Mouse (Mus musculus): ENCODE measurements at regions not wholly inside any gene's neighbourhood (a gene's known extent, or its start where the extent isn't known, plus 50 kb on each side); places are given as distances from the start of the nearest gene placed in this dataset.

DNA sequence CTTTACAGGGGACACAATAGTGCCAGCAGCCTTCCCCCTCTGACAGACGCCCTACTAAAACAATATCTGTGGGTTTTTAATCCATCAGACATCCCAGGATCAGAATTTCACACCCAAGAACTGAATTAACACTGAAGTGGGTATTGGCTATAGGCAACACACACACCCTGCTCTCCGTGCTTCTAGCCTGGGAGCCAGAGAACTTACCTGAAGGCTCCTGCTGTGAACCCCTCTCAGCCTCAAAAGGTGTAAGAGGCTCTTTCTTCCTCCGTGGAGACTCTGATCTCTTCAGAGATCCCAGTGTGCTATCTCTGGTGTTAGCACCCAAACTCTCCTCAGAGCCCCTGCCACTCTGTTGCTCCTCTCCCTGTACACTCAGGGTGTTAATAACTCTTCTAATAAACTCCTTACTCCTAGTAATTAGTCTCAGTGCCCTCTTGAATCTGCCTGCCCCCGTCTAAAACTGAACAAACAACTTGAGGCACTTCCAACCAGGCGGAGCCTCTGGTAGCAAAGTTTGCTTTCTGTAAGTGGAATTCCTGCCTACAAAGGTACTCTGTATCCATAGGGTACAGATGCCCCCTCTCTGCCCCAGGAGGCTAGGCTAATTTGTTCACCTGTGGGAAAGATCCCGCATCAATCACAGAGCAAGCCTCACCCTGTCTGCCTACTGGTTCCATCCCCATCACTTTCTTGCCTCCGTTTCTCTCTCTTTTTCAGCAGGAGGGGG is 452.9 kb upstream of the Fam19a5 start:
- no peak for DNase-seq (ENCODE audit: low read depth, low spot score)

DNA sequence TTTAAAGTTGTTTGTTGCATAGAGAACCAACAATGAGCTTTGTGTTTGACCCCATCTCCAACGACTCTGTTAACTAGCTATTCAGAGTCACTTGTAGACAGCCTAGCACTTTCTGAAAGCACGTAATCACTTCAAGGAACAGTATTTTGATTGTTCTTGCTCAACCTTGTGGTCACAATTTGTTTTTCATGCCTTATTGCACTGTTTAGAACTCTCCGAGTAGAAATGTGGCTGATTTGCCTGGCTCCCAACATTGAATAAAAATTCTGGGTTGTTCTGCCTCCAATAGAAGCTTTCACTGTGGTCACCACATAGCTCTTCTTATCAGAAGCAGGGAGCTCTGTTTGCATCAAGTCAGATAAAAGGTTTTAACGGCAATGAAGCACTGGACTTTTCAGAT is 446.9 kb upstream of the Fam19a5 start:
- no peak for DNase-seq (ENCODE audit: low read depth, low spot score)

DNA sequence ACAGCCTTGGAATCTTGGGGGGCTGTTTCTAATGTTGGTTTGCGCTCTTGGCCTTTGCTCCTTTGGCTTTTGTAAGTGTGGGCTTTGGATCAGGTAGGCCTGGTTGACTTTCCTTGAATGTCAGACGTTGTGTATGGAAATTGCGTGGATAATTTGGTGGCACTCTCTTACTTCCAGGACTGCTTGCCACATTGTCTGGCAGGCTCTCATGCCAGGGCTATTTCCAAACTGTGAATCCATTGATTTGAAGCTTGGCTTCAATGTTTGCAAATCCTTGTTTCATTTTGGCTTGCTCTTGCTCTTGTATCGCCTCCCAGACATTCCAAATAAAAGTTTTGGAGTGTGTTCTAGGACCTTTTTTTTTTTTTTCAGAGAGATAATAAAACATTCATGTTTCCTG is 443.0 kb upstream of the Fam19a5 start:
- DNase-seq (ENCODE audit: low read depth, low spot score) = no peak

DNA sequence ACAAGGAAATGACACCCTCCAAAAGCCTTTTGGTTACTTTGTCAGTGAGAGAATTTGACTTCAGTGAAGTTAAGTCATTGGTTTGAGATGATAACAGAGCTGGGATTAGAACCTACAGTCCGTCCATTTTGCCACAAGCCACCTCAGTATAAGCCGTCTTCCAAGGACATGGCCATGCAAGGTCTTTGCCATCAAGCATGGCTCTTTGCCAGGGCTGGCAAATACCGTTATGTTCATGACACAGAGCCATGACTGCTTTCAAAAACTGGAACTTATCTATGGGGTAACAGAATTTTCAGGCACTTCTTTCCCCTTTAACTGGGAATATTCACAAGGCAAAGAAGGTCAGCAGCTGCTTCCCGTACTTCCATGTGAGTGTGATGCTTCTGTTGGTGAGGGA is 441.9 kb upstream of the Fam19a5 start:
- no peak for DNase-seq (ENCODE audit: low read depth, low spot score)

DNA sequence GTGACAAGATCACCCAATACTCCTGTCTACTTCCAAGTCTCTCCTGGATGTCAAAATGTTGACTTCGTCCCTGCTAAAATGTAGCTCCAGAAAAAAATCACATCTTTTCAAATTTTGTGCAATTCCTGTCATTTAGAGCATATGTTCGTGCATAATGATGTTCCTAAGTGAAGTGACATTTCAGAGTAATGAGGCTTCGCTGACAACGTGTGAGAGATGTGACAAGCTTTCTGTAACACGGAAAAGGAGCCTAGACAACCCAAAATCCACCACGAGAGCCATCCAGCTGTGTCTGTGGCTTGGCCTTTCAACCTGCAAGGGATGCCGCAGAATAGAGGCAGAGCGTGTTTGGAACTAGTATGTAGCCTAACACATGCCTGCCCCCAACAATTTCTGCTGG is 438.1 kb upstream of the Fam19a5 start:
- no peak for DNase-seq (ENCODE audit: low read depth, low spot score)

DNA sequence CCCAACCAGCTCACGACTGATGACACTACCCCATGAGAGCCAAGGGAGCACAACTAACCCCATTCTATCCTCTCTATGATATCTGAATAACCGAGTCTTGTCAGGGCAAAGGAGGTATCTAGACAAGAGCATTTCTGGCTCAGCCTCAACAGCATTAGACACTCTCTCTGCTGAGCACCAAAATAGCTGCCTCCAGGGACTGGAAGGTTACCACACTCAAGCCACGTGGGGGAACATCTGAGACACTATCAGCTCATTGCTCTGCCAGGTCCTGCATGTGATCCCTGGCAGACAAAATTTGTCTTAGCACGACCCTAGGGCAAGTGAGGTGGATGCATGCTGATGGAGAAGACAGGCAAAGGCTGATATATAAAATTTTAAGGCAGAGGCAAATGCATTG is 436.4 kb upstream of the Fam19a5 start:
- no peak for DNase-seq (ENCODE audit: low read depth, low spot score)

DNA sequence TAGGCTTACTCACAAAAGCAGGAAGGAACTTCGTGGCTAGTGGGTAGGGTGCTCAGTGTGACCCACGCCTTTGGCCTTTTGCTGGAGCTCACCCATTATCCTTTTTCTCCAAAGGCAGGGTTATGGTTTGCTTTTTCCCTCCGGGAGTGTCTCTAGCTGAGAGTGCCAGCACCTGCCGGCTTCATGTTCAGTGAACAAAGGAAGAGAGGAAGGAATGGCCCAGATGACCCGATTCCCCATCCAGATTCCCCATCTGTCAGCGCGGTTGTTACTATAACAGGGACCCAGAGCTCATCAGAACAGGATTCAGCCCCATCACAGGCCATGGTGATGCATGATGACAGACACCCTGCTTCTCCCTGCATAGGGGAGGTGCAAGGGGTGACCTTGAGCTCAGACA is 435.7 kb upstream of the Fam19a5 start:
- DNase-seq (ENCODE audit: low read depth, low spot score) = no peak

DNA sequence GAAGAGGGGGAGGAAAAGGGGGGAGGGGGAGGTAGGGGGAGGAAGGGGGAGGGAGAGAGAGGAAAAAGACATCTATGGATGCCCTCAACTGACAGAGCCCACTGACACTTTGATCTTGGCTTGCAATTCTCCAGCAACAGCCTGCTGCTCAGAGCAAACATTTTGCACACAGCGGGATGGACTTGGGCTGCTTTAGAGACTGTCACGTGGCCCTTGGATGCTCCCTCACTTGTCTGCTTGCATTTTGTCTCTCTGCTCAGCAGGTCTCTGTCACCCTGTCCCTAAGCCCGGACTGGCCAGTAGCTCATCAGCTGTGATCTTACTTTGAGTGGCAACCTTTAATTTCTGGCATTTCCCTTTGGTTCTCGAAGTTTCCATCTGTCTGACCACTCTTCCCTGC is 421.4 kb upstream of the Fam19a5 start:
- no peak for DNase-seq (ENCODE audit: low read depth, low spot score)

DNA sequence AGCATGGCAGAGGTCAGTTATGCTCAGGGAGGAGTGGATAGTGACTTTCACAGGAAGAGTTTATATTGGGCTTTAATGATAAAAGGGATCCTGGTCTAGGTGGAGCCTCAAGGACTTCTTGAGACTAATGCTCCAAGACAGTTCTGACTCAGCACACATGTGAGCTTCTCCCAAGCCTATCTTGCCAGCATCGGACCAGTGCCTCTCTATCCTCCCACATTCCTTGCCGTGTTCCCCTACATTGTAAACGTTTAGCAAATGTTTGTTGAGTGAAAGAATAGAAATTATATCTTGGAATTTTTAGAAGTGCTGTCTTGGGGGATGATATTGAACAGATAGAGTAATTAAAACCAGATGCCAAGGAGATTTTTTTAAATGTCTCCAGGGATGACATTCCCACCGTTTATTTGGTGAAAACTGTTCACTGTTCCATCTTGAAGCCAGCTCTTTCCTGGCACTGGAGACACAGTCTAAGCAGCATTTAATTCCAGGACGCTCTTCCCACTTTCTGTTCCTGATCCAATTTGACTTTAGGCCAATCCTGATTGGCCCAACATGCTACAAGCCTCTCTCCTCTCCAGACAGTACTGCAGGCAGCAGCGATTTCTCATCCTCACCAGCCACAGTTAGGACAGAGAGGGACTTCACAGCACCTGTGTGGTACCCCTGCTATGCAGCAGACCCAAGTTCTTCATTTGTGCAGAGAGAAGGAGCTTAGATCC is 418.5 kb upstream of the Fam19a5 start:
- no peak for DNase-seq (ENCODE audit: low read depth, low spot score)

DNA sequence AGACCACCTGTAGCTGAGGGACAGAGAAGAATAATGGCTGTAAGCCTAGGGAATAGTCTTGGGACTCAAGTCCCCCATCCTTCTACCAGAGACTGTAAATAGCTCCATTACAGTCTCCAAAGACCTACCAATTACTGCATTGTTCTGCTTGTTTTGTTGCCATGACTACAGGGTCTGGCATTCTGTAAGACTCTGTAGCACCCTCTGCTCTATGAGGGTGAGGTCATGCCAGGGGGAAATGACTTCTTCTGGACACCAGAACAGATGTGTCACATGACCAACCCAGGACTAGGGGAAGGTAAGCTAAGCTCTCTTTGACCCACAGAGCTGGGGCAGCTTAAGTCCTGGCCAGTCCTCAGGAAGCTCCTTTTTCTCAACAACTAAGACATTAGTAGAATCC is 405.2 kb upstream of the Fam19a5 start:
- DNase-seq (ENCODE audit: low read depth, low spot score) = no peak

DNA sequence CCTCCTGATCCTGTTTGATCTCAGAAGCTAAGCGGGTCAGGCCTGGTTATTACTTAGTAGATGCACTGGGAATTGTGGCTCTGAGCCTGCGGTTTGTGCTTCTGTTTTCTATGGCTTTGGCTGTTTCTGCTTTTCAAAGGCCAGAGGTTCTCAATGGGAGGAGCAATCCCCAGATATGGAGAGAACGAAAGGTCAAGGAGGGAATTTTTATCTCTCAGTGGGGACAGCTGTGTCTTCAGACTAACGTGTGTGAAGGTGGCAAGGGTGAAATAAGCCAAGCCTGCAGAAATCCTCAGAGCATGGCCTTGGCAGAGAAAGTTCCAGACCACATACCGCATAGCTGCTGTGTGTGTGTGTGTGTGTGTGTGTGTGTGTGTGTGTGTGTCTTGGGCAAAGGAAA is 375.0 kb upstream of the Fam19a5 start:
- no peak for DNase-seq (ENCODE audit: low read depth, low spot score)

DNA sequence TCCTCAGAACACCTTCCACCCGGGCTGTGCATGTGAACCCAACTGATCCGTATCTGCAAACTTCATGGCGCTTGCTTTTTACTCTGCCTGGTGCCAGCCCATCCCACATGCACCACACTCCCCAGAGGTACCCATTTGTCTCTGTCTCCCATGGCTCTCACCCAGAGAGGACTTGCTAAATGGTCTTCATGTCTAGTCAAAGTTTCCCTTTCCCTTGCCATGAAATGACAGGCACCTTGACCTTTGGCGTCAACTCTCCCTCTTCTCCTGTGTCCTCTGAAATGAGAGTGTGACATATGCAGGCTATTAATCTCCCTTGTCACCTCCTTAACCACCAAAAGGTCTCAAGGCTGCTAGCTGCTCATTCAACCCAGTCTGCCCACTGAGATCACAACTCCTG is 373.2 kb upstream of the Fam19a5 start:
- no peak for DNase-seq (ENCODE audit: low read depth, low spot score)

DNA sequence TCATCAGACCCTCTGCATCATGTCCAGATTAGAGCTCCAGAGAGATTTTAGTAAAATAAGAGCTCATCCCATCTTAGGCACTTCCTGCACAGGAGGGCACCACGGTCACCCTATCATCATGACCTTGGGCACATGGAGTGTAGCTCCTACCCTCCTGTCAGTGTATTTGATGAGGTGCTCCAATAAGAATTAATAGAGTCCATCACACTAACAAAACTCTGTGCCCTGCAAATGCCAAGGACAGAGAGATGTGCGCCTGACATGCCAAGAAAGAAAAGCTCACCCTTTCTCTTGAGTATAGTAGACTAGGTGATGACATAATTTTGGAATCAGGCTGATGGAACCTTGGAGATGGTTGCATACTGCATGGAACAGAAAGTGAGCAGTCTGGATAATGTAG is 371.0 kb upstream of the Fam19a5 start:
- DNase-seq (ENCODE audit: low read depth, low spot score) = no peak

DNA sequence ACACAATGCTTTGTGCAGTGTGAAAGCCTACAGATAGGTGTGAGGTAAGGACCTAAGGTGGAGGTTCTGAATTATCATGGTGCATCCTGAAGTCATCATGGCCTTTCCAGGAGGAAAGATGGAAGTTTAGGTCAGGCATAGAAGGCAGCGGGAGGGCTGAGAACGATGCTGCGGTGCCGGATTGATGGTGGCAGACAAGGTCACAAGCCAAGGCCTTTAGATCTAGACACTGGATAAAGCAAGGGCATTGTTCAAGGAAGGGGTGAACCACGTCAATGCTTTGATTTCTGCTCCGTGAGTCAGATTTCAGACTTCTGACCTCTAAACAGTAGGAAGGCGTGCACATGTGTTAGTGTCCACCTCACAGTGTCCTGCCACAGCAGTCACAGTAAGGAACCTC is 365.5 kb upstream of the Fam19a5 start:
- DNase-seq (ENCODE audit: low read depth, low spot score) = no peak

DNA sequence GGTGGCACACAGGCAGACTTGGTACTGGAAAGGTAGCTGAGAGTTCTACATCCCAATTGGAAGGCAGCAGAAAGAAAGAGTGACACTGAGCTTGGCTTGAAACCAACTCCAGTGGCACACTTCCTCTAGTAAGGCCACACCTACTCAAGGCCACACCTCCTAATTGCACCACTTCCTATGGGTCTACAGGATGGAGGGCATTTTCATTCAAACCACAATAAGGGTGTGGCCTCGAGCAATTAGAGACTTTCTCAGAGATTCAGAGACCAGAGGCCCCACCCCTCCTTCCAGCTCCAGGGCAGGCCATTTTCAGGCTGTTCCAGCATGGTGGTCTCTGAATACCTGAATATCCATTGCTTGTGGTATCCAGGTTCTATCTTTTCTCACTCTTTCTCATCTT is 363.3 kb upstream of the Fam19a5 start:
- DNase-seq (ENCODE audit: low read depth, low spot score) = no peak

DNA sequence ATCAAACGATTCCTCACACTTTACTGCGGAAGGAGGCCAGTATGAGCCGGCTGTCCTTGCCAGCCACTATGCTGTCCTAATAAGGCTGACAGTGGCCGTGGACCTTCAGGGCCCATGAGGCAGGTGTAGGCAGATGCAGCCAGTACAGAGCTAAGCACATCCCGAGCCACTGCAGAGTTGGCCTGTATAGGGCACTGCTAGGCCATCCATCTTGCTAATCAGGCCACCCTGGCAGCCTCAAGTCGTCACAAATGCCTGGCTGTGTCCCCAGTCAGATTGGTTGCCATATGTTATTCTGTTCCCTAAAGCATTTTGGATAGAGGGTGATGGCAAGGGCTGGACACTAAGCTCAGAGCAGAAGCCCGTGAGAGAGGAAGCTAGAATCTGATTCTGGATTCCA is 359.9 kb upstream of the Fam19a5 start:
- no peak for DNase-seq (ENCODE audit: low read depth, low spot score)

DNA sequence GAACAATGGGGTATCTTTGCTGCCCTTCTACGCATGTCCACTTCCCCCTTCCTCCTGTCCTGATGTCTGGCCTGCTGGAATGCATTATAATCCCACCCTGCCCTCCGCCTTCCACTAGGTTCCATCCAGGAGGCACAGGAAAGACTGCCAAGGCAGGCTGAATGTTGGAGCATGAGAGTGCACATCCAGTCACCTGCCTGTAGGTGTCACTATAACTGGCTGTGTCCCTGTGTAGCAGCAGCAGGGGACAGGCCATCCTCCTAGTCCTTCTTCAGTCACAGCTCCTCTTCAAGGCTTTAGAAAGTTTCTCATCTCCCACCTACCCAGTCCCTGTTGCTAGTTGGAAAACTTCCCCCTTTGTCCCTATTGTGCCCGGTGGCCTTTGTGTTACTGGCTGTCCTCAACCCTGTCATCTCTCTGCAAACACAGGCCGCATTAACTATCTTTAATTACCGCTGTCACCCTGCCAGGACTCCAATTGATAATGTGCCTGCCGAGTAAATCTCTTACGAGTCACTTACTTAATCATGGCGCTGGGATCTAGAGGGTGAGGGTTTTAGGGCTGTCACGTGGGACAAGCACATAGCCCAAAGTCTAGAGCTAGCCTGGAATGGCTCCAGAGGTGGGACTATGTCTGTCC is 355.2 kb upstream of the Fam19a5 start:
- DNase-seq (ENCODE audit: low read depth, low spot score) = no peak

DNA sequence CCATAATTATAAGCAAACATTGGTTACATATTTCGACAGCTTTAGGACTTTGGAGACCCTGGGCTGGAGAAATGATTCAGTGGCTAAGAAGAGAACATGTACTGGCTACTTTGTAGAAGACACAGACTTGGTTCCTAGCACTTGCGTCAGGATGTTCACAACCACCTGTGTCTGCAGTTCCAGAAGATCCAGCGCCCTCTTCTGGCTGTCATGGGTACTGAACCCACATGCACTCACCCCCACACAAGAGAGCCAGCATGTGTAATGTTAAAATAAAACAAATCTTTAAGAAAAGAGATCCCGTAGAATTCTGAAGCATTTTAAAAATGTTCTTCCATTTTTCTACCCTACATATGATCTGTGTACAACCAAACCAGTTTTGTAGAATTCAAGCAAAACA is 352.2 kb upstream of the Fam19a5 start:
- DNase-seq (ENCODE audit: low read depth, low spot score) = no peak

DNA sequence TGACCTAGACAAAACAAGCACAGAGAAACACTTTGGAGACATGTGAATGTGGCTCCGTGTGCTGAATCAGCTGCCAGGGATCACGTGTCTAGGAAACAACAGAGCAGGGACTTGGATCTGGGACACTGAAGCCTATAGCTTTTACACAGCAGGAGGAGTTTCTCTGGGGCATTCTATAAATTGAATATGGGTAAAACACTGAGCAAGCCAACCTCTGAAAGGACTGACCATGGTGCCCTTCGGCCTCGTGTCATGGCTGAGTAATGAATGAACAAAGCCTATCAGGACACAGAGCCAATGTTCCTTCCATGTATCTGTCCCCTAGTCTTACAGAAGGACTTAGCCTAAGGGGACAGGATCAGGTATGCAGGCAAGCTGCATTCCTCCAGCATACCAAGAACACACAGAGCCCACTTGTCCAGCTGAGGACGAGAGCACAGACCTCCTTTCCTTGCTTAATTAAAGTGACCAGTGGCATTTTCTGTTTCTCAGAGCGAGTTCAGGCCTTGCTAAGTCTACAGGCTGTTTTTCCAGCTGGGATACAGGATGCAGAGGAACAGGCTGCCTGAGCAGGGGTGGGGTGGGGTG is 347.7 kb upstream of the Fam19a5 start:
- no peak for DNase-seq (ENCODE audit: low read depth, low spot score)

DNA sequence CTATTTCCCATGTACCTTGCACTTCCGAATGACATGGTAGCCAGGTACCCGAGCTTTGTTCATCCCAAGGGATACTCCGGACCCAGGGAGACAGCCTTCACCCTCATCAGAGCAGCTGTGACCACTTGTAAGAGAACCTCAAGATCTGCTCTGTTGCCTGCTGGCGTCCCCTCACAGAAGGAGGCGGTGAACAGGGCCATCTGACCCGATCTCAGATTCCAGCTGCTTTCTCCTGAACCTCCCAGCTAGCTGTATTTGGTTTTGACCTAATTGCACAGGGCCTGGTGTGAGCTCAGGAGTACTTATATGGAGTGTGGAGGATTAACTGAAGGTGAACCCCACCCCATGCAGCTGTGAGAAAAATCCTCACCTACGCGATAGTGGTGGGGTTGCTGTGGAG is 344.5 kb upstream of the Fam19a5 start:
- DNase-seq (ENCODE audit: low read depth, low spot score) = no peak

DNA sequence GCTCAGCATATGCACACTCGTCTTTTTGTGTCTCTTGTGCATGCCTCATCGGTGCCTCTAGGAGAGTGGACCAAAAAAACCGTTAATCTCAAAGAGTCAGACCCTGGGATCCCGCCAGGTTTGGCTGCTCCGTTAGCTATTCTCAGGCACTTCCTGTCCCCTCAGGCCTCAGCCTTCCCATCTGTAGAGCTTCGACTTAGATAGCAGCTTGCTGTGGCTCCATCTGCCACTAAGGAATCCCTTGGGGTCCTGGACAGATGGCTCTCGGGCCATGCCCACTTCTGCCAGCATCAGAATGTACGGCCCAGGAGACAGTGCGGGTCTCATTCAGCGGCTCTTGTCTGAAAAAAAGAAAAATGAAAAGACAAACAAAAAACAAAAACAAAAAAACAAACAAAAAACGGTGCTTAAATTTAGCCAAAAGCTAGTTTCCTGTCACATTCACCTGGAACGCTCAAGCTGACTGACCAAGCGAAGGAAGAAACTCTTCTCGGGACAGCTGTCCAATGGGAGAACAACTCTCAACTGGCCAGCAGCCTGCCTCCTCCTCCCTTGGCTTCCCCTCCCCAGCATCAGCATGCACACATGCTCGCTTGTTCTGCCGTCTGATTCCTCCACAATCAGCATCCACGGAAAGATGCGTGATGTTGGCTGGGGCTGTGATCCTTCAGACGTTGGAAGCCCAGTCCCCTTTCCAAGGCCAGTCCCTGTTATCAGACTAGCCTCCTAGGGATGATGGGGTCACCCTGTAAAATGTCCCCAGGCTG is 343.6 kb upstream of the Fam19a5 start:
- no peak for DNase-seq (ENCODE audit: low read depth, low spot score)

DNA sequence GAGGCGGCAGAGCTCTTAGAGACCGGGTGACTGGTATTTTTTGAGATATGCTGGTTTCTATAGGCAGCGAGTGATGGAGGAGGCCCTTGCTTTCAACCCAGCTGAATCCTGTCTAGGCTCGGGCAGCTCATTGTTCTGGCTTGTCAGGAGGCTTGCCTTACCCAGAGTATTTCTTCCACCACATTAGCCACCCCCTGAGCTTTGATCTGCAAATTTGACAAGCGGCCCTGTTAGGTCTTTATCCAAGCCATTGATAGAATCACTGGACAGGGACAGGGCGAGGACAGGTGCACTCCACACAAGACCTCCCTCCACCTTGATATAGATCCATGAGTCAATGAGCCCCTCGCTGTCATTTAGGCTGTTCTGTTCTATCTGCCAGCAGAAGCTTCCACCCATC is 343.0 kb upstream of the Fam19a5 start:
- no peak for DNase-seq (ENCODE audit: low read depth, low spot score)

All from CD4-positive, CD25-positive, alpha-beta regulatory T cell, adult 2 months (primary cell).